Mouse (Mus musculus) erythroblast, adult 5-6 weeks (primary cell): ENCODE measurements around the gene Ms4a4c. TPM values are rescaled to one million over a fixed set of nuclear protein-coding genes. Genes with fewer than 3 reads are reported as not detected.
"Not testable (repeated sequence)": the region's sequence is repeated elsewhere in the genome, so short reads cannot be mapped to it uniquely, and the experiment has no call there.

Experiments
- ATAC-seq: replicated peaks from 2 replicates; pipeline ENCODE4 v1.8.0; 2016; ENCODE audit warnings: moderate number of reproducible peaks, mild to moderate bottlenecking, moderate TSS enrichment, inconsistent platforms; ENCODE audit not compliant: poor library complexity, low FRiP score, severe bottlenecking
- total RNA-seq, 2 experiments: library from RNA; stranded (forward) in 1 of 2; stranded (reverse) in 1 of 2; fragments of 150-400 nt in 1 of 2; fragments of 200-764, 138-1000 nt in 1 of 2; gene quantifications; 2 replicates each; pipeline versions ENCODE4 v1.2.3 to v1.2.4; 2015 to 2017; ENCODE audit warnings: low replicate concordance in 2 of 2

Gene Ms4a4c
- total RNA-seq, 2 experiments from 2014 or later: 17.6 to 20.8 TPM

DNA sequence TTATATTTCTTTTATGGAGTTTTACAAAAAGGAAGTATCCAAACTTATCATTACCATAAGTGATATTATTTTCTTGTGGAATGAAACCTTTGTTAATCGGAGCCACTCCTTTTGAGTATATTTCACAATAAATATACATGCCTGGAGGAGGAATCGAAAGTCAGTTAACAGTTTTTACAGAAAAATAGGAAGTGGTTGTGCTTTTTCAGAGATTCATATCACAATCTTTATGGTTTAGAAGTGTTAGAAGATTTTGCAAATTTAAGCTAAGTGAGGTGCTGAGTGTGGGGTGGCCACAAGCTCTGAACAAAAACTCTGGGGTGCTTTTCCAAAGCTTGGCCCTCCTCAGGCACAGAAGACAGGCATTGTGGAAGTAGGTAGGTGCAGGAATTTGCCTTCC is 42.7 kb downstream of the Ms4a4c start:
- no peak for ATAC-seq

DNA sequence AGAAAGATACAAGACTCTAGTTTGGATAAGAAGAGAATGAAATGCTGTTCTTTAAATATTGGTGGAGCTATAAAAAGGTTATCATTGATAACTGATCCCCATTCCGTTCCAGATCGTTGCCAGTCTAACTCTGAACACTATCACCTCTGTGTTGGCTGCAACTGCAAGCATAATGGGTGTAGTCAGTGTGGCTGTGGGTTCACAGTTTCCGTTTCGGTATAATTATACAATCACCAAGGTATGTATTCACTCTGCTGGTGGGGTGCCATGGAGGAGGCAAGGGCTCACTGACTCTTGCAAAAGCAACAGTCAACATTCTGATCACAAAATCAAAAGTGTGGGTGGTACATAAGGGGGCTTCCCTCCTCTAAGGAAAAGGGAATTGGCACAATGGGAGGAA is 54.5 kb downstream of the Ms4a4c start:
- not testable (repeated sequence) for ATAC-seq

DNA sequence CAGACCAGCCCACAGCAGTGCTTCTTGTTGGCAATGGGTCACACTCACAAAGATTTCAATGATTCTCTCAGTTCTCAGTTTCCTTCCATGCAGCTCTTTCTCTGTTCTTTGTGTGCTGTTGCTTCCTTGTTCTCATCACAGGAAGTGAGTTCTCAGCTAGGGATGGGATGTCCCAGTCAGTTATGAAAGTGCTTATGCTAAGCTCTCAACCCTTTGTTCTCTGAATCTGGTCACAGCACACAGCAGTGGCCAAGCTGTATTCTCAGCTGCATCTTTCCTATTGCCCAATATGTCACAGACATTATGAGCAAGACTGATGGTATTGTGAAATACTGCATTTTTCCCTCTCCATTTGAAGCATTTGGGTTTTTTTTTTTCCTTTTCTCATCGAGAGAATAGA is 60.2 kb downstream of the Ms4a4c start:
- ATAC-seq: not testable (repeated sequence)

DNA sequence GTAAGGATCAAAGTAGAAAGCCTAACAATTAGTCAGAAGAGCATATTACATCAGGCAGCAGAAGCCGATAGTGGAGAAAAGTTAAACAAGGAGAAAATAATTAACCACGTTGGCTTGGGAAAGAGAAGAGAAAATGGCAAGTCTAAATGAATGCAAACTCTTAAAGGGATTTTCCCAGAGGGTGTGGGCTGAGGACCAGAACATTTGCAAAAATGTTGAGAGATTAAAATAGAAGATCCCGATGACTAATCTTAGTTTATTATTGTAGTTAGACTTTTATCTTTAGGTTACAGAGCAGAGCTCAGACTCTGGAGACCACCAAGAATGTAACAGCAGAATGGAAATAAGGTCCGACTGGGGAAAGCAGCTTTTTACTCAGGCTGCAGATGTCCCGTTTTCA is 61.9 kb downstream of the Ms4a4c start:
- no peak for ATAC-seq

DNA sequence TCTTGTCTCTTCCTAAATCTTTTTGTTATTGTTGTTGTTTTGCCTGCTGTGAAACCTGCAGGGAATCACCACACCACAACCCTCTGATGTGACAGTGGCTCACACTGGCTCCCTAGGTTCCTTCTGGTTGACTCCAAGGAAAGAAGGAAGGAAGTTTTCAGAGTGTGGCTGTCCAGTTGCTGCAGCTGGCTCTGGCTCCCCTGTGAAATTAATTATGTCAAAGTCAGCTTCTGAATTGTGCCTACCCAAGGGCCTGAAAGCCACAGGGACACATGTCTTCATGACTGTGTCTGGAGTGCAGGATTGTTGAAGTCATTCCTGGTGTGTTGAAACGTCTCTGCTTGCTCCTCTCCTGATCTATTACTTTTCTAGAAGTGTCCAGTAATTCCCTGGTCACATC is 63.8 kb downstream of the Ms4a4c start:
- not testable (repeated sequence) for ATAC-seq

- not testable (repeated sequence) for ATAC-seq
Observed at GRCm38 (mm10) chr19:11469215-11469614, 64.6 kb downstream of the Ms4a4c start, which contains the start of gene Ms4a6c. Gene Ms4a6c (plus strand): TSS chr19:11469366.

Other genes starting within 250 kb of the Ms4a4c start
- gene 1700025F22Rik, start 239.4 kb upstream of the Ms4a4c start, total RNA-seq (2015; ENCODE audit: low replicate concordance): not detected in 2 replicates
- not detected in 2 replicates for gene 1700025F22Rik, start 239.4 kb upstream of the Ms4a4c start, total RNA-seq (2017; ENCODE audit: low replicate concordance)
- not detected in 2 replicates for gene Ms4a13, start 208.0 kb upstream of the Ms4a4c start, total RNA-seq (2015; ENCODE audit: low replicate concordance)
- 0.60 TPM in 1 of 2 replicates, not detected in the other for gene Ms4a13, start 208.0 kb upstream of the Ms4a4c start, total RNA-seq (2017; ENCODE audit: low replicate concordance)
- not detected in 2 replicates for gene Ms4a12, start 172.3 kb upstream of the Ms4a4c start, total RNA-seq (2015; ENCODE audit: low replicate concordance)
- not detected in 2 replicates for gene Ms4a12, start 172.3 kb upstream of the Ms4a4c start, total RNA-seq (2017; ENCODE audit: low replicate concordance)
- gene Ms4a1, start 138.5 kb upstream of the Ms4a4c start, total RNA-seq (2015; ENCODE audit: low replicate concordance): not detected in 2 replicates
- gene Ms4a1, start 138.5 kb upstream of the Ms4a4c start, total RNA-seq (2017; ENCODE audit: low replicate concordance): 0.60 TPM in 1 of 2 replicates, not detected in the other
- gene Ms4a5, start 120.9 kb upstream of the Ms4a4c start, total RNA-seq (2015; ENCODE audit: low replicate concordance): not detected in 2 replicates
- gene Ms4a5, start 120.9 kb upstream of the Ms4a4c start, total RNA-seq (2017; ENCODE audit: low replicate concordance): not detected in 2 replicates
- not detected in 2 replicates for gene Ms4a14, start 90.3 kb upstream of the Ms4a4c start, total RNA-seq (2015; ENCODE audit: low replicate concordance)
- gene Ms4a14, start 90.3 kb upstream of the Ms4a4c start, total RNA-seq (2017; ENCODE audit: low replicate concordance): 0.26 TPM in 1 of 2 replicates, not detected in the other
- gene Ms4a7, start 68.6 kb upstream of the Ms4a4c start, total RNA-seq (2015; ENCODE audit: low replicate concordance): 3.3 TPM in 1 of 2 replicates, not detected in the other
- 8.4 and 23.1 TPM in 2 replicates for gene Ms4a7, start 68.6 kb upstream of the Ms4a4c start, total RNA-seq (2017; ENCODE audit: low replicate concordance)
- gene Ms4a4a, start 29.2 kb upstream of the Ms4a4c start, total RNA-seq (2015; ENCODE audit: low replicate concordance): 7.9 TPM in 1 of 2 replicates, not detected in the other
- not detected in 2 replicates for gene Ms4a4a, start 29.2 kb upstream of the Ms4a4c start, total RNA-seq (2017; ENCODE audit: low replicate concordance)
- 6.5 and 8.4 TPM in 2 replicates for gene Ms4a4b, start 38.8 kb downstream of the Ms4a4c start, total RNA-seq (2015; ENCODE audit: low replicate concordance)
- gene Ms4a4b, start 38.8 kb downstream of the Ms4a4c start, total RNA-seq (2017; ENCODE audit: low replicate concordance): 1.4 and 7.5 TPM in 2 replicates
- gene Ms4a6c, start 64.6 kb downstream of the Ms4a4c start, total RNA-seq (2015; ENCODE audit: low replicate concordance): 39.6 and 40.1 TPM in 2 replicates
- gene Ms4a6c, start 64.6 kb downstream of the Ms4a4c start, total RNA-seq (2017; ENCODE audit: low replicate concordance): 22.8 and 32.6 TPM in 2 replicates
- gene Gm8369, start 81.2 kb downstream of the Ms4a4c start, total RNA-seq (2015; ENCODE audit: low replicate concordance): 1.3 and 14.4 TPM in 2 replicates
- not detected in 2 replicates for gene Gm8369, start 81.2 kb downstream of the Ms4a4c start, total RNA-seq (2017; ENCODE audit: low replicate concordance)
- 16.3 and 30.7 TPM in 2 replicates for gene Ms4a6b, start 111.7 kb downstream of the Ms4a4c start, total RNA-seq (2015; ENCODE audit: low replicate concordance)
- 6.0 and 12.7 TPM in 2 replicates for gene Ms4a6b, start 111.7 kb downstream of the Ms4a4c start, total RNA-seq (2017; ENCODE audit: low replicate concordance)
- not detected in 2 replicates for gene Ms4a4d, start 132.0 kb downstream of the Ms4a4c start, total RNA-seq (2015; ENCODE audit: low replicate concordance)
- not detected in 2 replicates for gene Ms4a4d, start 132.0 kb downstream of the Ms4a4c start, total RNA-seq (2017; ENCODE audit: low replicate concordance)
- 2.5 and 8.4 TPM in 2 replicates for gene Ms4a6d, start 200.1 kb downstream of the Ms4a4c start, total RNA-seq (2015; ENCODE audit: low replicate concordance)
- gene Ms4a6d, start 200.1 kb downstream of the Ms4a4c start, total RNA-seq (2017; ENCODE audit: low replicate concordance): 0.60 and 2.4 TPM in 2 replicates
- gene Ms4a2, start 218.9 kb downstream of the Ms4a4c start, total RNA-seq (2015; ENCODE audit: low replicate concordance): 19.4 and 26.9 TPM in 2 replicates
- 17.3 and 30.1 TPM in 2 replicates for gene Ms4a2, start 218.9 kb downstream of the Ms4a4c start, total RNA-seq (2017; ENCODE audit: low replicate concordance)
- 204 and 267 TPM in 2 replicates for gene Ms4a3, start 236.1 kb downstream of the Ms4a4c start, total RNA-seq (2015; ENCODE audit: low replicate concordance)
- gene Ms4a3, start 236.1 kb downstream of the Ms4a4c start, total RNA-seq (2017; ENCODE audit: low replicate concordance): 91.2 and 97.0 TPM in 2 replicates